Mouse (Mus musculus) liver, postnatal 0 days (tissue): ENCODE results near the gene Samd1.

Experiments used
- CTCF ChIP-seq: sonication (generic); IDR thresholded peaks from 2 replicates; pipeline ENCODE4 v1.5.1; 2016; ENCODE audit warnings: antibody characterized with exemption, low read depth
- EP300 ChIP-seq: IDR thresholded peaks from 2 replicates; pipeline ENCODE4 v1.6.1; 2016; ENCODE audit warnings: antibody characterized with exemption, low read depth, mild to moderate bottlenecking

- no peak for TF ChIP-seq EP300
- TF ChIP-seq CTCF = no peak
Measured at GRCm38 (mm10) chr8:83967701-83968100, 29.8 kb upstream of the Samd1 start.
